Mouse (Mus musculus): Measurements from ENCODE around the gene Oscp1.
"Not testable (repeated sequence)": the region's sequence is repeated elsewhere in the genome, so short reads cannot be mapped to it uniquely, and the experiment has no call there.

Gene Oscp1

DNA sequence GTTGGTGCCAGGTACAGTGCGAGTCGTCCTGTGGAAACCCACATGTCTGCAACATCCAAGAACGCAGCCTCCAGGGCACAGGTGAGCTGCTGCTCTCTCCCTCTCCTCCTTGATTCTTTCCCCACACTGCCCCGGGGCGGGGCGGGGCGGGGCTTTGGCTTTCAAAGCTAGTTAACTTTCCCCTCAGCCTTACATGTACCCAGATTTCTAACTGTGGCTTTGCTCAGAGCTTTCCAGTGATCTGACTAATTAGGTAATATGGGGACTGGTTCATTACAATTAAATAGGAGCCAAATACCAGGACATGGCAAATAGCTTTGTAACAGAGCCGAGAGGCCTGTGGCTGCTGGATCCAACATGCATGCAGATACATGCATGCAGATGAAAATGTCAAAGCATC, 26.0 kb downstream of the Oscp1 start:
- DNase-seq, result no peak

DNA sequence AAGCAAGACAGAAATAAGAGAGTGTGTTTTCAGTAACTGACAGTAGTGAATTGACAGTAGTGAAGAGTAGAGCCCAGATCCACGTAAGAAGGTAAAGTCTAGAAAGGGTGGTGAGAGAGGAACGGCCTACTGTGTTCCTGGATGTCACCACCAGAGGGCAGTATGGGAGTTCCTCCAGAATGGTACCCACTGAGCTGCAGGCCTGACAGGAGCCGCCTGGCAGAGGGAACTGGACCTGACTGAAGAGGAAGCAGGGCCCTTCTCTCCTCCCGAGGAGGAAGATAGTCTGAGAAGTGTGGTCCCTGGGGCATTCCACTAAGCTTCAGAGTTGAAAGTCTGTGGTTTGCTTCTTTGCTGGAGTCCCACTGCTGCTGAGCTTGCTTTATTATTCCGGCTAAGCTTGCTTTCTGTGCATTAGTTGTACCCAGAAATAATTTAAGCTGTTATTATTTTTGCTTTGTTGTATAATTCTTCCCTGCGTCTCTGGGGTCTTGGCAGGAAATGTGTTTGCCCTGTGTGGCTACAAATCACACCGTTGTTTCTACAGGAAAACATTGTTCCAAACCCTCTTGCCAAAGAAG, 27.7 kb downstream of the Oscp1 start:
- DNase-seq, result peak; percentile 89 to 90

DNA sequence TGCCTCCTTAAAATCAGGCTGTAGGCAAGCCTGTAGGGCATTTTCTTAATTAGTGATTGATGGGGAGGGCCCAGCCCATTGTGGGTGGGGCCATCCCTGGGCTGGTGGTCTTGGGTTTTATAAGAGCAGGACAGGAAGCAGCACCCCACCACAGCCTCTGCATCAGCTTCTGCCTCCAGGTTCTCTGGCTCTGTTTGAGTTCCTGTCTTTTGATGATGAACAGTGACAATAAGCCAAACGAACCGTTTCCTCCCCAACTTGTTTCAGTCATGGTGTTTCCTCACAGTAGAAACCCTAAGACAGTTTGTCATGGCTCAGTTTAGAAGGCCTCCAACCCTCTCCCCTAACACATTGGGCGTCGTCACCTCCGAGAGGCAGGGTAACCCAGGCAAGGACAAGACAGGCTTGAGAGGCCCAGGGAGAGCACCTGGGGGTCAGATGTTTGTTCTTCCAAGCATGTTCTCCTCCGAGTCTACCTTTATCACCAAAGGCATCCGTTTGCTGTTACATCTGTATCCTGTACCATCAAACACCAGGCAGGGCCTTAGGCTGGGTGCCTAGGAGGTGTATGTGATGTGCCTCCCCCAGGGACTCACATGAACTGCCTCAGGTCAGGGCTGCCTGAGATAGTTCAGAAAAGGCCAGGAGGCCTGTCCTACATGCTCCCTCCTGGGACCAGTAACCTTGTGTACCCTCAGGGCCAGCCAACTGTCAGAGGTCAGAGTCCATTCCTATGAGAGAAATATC, 31.9 kb downstream of the Oscp1 start:
- DNase-seq, result peak; percentile 54 to 56

DNA sequence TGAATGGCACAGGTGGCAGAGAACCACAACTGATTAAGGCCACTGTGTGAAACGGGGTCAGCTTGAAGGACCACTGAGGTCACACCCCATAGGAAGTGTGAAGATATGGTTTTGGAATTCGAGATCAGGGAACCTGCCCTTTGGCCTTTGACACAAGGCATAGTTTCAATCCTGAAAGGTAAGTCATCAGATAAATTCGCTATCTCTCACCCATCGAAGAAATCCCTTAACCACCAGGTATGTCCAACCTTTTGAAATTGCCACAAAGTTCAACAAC, 32.4 kb downstream of the Oscp1 start:
- DNase-seq, result no peak

DNA sequence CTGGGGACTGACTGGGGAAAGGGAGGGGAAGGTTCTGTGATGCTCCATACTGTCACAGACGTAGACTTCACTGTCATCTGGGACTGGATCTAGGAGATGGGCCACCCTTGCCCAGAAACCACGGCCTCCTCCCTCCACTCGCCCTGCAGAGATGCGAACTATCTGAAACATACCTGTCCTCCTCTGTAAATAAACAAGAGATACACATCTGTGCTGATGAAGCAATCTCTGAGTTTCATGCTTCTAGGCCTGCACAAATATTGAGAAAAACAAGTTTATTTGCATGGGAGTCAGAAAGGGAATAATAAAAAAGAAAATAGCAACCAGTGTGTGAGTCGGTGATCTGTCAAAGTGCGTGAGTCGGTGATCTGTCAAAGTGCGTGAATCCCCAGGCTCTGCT, 33.5 kb downstream of the Oscp1 start:
- no peak for DNase-seq

DNA sequence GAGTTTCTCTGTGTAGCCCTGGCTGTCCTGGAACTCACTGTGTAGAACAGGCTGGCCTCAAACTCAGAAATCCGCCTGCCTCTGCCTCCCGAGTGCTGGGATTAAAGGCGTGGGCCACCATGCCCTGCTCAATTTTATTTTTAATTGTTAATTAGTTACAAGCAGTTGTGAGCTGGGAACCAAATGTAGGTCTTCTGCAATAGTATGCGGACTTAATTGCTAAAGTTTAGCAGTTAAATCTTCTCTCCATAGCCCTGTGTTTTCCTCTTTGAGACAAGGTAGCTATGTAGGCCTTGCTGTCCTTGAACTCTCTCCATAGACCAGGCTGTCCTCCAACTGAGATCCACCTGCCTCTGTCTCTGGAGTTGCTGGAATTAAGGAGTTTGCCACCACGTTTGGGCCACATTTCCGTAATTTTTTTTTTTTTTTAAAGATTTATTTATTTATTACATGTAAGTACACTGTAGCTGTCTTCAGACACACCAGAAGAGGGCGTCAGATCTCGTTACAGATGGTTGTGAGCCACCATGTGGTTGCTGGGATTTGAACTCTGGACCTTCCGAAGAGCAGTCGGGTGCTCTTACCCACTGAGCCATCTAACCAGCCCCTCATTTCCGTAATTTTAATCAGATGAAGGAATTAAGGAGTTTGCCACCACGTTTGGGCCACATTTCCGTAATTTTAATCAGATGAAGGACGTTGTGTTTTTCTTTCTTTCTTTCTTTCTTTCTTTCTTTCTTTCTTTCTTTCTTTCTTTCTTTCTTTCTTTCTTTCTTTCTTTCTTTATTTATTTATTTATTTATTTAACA, 37.5 kb downstream of the Oscp1 start:
- not testable (repeated sequence) for DNase-seq

DNA sequence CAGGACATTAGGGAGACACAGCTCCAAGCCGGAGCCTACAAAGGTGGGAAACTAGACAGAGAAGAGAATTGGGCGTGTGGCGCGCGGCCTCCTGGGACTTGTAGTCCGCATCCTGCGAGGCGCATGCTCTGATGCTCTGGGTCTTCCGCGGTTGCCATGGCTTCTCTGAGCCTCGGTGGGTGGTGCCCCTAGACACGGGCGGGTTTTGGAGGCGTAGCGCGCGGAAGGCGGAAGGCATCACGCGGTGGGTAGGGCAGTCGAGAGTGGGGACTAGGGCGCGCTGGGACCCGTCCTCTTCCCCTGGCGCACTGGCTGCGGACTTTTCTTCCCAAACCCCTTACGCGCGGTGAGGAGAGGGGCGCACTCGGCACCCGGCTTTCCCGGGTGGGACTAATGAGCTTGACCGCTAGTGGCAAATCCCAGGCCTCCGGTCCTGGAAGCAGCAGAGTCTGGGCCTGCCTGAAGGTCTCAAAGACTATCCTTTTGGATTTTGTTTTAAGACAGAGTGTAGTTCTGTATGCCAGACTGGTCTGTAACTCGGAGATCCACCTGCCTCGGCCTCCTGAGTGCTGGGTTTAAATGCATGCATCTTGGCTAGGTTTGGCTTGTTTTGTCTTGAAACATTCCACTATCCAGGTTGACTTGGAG, 38.2 kb downstream of the Oscp1 start, which contains the start of gene Lsm10:
Gene Lsm10, plus strand, starts transcription at position 160 of the 648 bp plus-strand sequence.
- DNase-seq, result peak; percentile 97 to 98

DNA sequence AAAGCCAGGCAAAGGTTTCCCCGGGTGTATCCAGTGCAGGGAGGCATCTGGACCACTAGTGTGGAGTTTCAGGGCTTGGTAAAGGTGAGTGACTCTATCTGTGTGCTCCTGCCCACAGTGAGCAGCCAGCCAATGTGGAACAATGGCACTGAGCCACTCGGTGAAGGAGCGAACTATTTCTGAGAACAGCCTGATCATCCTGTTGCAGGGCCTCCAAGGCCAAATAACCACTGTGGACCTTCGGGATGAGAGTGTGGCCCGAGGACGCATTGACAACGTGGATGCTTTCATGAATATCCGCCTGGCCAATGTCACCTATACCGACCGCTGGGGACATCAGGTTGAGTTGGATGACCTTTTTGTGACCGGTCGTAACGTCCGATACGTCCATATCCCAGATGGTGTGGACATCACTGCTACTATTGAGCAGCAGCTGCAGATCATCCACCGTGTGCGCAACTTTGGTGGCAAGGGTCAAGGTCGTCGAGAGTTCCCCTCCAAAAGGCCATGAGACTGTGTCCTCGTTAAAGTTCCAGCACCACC, 39.4 kb downstream of the Oscp1 start:
- no peak for DNase-seq

DNA sequence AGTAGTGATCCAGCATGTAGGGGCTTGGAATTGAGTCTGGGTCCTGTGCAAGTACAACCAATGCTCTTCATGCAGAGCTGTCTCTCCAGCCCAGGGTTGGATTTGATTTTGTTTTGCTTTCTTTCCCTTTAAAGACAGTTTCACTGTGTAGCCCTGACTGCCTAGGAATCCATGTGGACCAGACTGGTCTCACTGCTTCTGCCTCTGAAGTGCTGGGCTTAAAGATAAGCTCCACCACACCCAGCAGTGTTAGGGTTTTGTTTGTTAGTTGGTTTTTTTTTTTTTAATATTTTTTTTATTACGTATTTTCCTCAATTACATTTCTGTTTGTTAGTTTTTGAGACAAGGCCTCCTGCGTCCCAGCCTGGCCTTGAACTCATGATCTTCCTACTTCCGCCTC, 41.0 kb downstream of the Oscp1 start:
- DNase-seq, result no peak

DNA sequence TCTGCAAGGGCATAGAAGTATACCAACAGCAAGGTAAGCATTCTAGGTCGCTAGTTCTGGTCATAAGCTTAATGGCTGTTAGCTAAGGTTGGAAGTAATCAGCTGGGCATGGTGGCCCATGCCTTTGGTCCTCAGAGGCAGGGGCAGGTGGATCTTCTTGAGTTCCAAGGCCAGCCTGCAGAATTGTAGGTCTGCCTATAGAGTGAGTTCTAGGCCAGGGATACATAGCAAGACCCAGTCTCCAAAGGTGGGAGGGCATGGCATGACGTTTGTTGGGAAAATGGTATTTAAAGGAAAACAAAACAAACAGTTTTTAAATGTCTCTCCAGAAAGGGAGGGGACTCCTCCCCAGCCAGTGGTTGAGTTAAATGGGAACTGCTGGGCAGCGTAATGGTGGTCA, 42.4 kb downstream of the Oscp1 start:
- DNase-seq, result no peak

DNA sequence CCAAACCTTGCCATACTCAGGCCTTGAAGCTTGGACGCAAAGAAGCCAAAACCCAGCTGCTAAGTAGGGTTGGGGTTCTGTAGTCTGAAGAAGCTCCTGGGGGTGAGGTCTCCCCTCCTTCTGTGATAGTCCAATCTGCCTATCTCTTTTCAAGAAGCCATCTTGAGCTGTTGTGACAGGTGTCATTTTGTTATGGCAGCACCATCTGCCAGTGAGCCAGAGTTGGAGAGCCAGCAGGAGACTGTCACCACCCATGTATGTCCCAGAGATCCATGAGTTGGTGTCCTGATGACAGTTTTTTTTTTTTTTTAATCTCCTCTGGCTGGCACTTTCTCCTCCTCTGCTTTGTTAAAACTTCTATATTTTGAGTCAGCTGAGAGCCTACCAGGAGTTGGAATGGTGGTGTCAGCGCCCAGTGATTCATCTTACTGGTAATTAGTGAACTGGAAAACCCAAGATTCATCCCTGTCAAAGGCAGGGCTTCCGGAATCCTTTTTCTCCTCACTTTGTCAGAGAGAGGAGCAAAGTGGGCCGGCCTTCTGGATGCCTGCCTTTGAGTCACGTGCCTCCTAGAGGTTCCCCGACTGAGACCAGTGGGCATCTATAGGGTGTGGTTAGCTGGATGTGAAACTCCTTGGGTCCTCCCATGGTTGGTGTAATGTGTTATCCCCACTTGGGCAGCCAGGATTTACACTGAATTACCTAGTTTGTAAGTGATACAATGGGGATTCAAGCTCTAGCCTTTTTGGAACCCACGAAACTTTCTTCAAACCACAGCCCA, 43.9 kb downstream of the Oscp1 start:
- DNase-seq, result peak; percentile 47 to 57

DNA sequence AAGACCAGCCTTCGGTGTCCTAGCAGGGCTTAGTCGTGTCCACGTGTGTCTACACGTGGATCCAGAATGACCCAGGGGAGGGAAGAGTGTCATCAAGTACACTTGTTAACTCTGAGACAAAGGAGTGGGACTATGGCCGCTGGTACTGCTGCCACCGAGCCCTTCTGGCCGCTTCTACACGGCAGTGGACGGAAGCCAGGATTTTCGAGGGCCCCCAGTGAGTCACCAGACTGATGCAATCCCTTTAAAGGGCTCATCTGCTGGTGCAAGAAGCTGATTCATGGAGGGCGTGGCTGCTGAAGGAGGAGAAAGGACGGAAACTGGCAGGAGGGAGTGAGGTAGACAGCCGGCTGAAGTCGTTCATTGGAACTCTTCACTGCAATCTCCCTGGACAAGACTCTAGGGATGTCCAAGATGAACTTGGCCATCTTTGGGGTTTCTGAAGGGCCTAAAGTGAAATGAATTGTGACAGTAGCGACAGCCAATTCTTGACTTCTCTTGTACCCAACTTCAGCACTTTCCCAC, 44.8 kb downstream of the Oscp1 start:
- peak; percentile 86 to 93 for DNase-seq

DNA sequence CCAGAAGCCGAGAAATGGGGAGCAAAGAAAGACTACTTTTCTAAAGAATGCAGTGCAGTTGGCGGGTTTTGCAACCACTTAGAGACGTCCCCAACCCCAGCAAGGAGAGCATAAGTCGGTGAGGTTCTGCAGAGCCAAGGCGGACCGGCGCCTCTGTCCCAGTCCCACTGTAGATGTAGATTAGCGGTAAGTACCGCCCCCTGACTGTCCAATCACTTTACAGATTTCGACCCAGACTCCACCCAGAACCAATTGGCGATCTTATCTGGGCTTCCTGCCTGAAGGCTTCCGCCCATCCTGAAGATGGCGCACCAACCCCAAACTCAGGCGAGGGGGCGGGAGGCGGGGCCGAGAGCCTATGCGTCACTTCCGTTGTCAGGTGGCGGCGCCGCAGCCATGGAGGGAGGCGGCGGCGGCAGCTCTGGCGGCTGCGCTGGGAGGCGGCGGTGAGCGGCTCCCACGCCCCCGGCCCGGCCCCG, 45.3 kb downstream of the Oscp1 start, which contains the start of gene Stk40:
Gene Stk40, plus strand, starts transcription at position 368 of the 479 bp plus-strand sequence.
- DNase-seq, result peak; percentile 97 to 98

DNA sequence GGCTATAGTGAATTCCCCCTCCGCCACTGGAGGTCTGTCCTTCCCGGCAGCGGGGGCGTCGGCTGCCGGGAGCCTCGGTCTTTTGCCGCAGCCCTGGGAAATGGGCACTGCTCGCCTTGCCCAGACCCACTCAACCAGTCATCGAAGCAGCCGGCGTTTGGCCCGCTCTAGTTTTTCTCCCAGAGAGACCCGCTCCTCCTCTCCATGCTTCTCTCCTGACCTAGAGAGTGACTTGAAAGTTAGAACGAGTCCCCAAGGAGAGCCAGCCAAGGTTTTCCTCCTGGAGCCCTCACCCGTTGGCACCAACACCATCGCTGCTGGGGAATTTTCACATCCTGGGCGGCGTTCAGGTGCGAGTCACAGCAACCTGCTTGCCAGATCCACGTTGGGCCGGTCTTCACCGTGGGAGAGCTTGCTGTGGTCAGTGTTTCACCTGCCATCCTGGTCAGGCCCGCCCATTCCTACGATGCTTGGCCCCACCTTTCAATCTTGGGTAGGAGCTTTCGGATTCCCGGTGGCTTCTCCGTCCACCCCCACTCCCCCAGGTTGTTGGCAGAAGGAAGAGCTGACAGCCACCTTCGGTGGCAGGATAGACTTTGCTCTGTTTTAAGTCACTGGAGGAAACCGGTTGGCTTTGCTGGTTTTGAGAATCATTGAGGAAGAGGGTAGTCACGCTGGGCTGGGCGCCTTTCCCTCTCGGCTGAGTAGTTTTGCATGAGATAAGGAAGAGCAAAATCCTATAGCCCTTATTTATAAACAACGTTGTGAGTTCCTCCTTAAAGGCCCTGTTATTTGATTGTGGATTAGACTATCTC, 46.1 kb downstream of the Oscp1 start:
- DNase-seq, result peak; percentile 88 to 93

DNA sequence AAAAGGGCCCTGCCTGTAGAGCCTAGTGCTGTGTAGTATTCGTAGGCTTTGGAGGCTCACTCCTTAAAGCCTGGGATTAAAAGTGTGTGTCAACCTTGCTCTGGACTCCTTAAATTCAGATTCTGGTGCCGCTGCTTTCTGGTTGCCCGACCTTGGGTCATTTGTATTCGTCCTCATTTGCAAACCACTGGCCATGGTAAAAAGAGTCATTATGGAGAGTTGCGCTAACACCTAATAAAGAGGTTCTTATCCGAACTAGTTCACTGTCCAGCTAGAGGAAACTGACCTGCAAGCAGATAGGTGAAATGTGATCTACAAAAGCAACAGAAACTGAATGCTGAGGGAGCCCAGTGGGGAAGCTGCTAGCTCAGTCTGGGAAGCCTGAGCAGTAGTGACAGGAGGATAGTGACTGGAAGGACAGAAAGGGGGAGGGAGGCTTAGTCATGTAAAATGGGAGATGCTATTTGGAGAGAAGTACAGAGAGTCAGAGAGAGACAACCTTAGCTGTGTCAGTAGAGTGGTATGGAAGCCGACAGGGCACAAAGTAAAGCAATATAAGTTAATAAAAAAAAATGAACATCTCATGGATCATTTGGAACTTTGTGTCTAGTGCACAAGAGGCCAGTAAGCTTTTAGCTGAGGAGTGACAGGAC, 46.9 kb downstream of the Oscp1 start:
- no peak for DNase-seq

DNA sequence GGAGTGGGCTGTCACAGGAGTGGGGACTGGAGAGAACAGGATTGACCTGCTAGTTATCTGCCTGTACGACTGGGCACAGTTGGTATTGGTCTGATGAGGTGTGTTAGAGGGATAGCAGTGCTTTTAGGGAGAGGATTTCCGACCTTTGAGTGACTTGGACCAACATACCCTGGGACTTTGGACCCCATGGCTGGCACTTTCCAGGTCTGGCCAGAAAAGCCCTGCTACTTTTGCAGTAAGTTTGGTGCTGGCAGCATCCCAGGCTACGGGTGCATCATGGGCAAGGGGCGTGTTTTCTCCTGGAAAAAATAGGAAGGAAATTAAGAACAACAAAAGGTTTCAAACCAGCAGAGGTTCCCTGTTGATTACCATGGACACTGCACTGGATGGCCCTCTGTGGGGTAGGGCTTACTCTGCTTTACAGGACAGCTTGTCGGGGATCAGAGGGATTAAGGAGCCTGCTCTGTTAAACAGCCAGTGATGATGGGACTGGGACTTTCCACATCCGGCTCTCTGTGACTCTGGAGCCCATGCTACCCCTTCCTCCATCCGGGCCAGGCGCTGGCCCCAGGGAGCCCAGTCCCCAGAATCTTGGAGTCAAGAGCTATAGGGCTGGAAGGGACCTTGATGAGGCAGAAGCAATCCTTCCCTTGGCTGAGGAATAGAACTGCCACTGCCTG, 49.8 kb downstream of the Oscp1 start:
- DNase-seq, result peak; percentile 95

DNA sequence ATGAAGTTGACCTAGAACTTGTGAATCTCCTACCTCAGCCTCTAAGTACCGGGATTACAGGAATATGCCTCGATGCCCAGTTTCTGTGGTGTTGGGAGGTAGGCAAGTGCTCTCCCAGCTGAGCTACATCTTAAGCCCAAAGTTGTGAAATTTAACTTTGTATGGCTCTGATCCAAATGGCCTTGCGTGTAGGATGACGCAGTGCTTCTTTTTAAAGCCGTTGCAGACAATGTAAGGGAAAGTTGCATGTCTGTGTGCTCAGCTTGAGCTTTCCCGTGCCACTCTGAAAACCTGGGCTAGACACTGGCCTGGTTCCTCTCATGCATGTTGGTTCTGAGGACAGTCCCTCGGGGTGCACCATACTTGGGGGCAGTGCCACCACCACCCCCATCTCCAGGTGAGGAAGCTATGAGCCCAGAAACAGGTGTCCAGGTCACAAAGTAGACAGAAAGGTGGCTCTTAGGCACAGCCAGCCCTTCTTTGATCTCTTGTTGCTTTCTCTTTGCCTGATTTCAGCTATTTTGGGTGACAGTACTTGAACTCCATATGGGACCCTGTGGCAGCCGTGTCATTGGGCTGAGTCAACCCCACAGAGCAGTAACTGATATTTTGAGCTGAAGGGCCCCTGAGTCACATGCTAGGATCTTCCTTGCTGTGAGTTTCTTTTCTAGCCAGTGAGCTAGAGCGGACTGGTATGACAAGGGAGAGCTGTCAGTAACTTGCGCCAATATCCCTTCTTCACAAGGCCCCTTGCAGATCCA, 51.4 kb downstream of the Oscp1 start:
- peak in 1 of 2 experiments; percentile 50 for DNase-seq

DNA sequence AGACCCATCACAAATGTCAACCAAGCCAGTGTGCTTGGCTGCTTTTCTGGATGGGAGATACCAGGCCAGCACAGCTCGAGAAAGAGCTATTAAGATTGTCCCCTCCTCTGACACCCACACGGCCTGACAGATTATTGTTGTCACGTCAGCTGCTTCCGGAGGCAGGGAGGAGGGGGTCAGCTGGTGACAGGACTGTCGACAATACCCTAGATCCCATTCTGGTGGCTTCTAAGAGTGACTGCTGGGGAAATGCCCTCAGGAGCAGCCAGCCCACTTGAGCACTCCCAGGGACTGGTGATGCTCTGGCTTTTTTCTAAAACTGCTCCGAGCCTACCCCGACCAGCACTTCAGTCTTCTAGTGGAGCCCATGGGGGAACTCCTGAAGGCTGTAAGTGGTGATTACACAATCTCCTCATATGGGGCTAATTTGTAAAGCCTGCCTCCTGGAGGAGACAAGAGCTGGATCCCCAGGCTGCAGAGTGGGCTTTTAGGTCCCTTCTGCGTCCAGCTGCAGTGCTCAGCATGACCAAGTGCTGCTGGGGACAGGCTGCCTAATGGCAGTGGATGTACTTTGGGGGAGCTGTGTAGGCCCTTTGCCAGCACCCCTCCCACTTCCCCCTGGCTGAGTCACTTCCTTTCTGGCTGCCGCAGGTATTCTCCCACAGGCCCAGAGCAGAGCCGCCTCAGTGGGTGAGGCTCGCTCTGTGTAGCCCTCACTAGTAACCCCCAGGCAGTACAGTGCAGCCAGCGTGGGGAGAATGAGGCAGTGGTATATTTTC, 52.2 kb downstream of the Oscp1 start:
- peak; percentile 88 to 90 for DNase-seq
